Comparison of ENCODE assay signal across 7 mouse cellular contexts in the genomic region with DNA sequence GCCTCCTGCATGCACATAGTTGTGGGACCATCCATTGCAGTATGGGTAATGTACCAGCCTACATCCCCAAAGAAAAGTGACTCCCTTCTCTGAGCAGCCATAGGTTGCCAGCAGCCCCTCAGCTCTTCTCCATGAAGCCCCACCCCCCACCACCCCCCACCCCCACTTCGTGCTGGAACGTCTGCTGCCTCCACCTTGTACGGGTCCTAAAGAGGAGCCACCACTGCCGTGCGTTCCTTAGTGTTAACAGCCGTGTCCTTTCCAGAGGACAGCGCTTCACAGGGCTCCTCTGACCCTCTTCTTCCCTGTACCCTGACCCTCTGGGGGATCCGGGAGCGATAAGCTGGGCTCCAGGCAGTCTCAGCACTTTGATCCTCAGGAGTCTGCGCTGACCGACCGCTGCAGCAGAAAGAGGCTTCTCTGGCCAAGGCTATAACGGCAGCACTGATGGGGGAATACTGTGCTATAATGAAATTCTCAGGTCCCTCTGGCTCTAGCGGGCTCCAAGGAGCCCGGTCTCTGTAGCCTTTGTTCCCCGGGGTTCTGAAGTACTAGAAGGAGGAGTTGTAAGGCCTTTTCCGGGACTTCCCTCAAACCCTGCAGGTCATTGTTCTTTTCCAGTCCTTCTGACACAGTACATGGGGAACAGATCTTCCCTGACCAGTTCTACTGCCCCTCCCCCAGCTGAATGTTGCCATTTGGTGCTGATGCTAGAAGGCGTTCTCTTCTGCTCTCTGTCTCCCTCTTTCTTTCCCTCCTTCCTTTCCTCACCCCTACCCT. TPM values are rescaled to one million over a fixed set of nuclear protein-coding genes. Genes with fewer than 3 reads are reported as not detected.
DNase-seq lines count a peak whose midpoint lies in the region; ATAC-seq and TF ChIP-seq lines count a peak whose summit lies in the region.

No protein-coding gene starts in this region.

- H3K27me3 ChIP-seq in forebrain, postnatal 0 days (ENCODE audit: insufficient read depth, low read length): no peaks in the 10 kb centered on the region
- no peaks in the 10 kb centered on the region for H3K27me3 ChIP-seq in midbrain, embryonic 12.5 days

- peak; percentile 86 for ATAC-seq in forebrain, postnatal 0 days
- ATAC-seq in midbrain, embryonic 12.5 days (ENCODE audit: low FRiP score, low read depth): peak; percentile 76

- peak overlapping the region; percentile 63 for H3K9ac ChIP-seq in forebrain, postnatal 0 days
- peak overlapping the region; percentile 58 for H3K9ac ChIP-seq in midbrain, embryonic 12.5 days (replicated peaks)

- H3K36me3 ChIP-seq in forebrain, postnatal 0 days (ENCODE audit: insufficient read depth): no peaks in the 10 kb centered on the region
- no peaks in the 10 kb centered on the region for H3K36me3 ChIP-seq in midbrain, embryonic 12.5 days

- peaks cover 4% of the 10 kb centered on the region; the same call in 1 of the 2 replicates for H3K4me1 ChIP-seq in forebrain, postnatal 0 days (ENCODE audit: insufficient read depth)
- H3K4me1 ChIP-seq in midbrain, embryonic 12.5 days: peaks cover 14% of the 10 kb centered on the region

- peak overlapping the region; percentile 42 for H3K4me3 ChIP-seq in forebrain, postnatal 0 days (ENCODE audit: low read depth, low read length)
- peak overlapping the region; percentile 39 for H3K4me3 ChIP-seq in midbrain, embryonic 12.5 days

- WGBS in forebrain, postnatal 0 days: 1% methylated on average over 18 of the region's 18 CpGs
- under 1% methylated on average over 18 of the region's 18 CpGs for WGBS in midbrain, embryonic 12.5 days

- peak overlapping the region; percentile 77 for H3K4me2 ChIP-seq in forebrain, postnatal 0 days (ENCODE audit: low read depth)
- peak overlapping the region; percentile 59 for H3K4me2 ChIP-seq in midbrain, embryonic 12.5 days (replicated peaks)

- TF ChIP-seq CTCF in forebrain, postnatal 0 days (IDR thresholded peaks at IDR 0.05; ENCODE audit: low read depth): peak; percentile 35; the same call in 1 of the 2 replicates

- no peaks in the 10 kb centered on the region for H3K9me3 ChIP-seq in forebrain, postnatal 0 days (ENCODE audit: low read length)
- no peaks in the 10 kb centered on the region for H3K9me3 ChIP-seq in midbrain, embryonic 12.5 days

- peak overlapping the region; percentile 79 for H3K27ac ChIP-seq in forebrain, postnatal 0 days (ENCODE audit: low read depth, low read length)
- H3K27ac ChIP-seq in midbrain, embryonic 12.5 days (replicated peaks): peak overlapping the region; percentile 77

- DNase-seq in ovary, postnatal 36 days (ENCODE audit: low spot score): peak; percentile 9
- no peak for DNase-seq in ovary, postnatal 14 days (ENCODE audit: low spot score)
- DNase-seq in cerebellum, postnatal 25 days: peak; percentile 73 to 79
- peak; percentile 64 for DNase-seq in forebrain, postnatal 0 days
- DNase-seq in kidney, postnatal 36 days: peak; percentile 22 to 45
- peak; percentile 45 for DNase-seq in thymus, postnatal 4 days

RNA-seq across cellular contexts. Expression of a gene that starts 10.1 kb away (rescaled TPM):
- total RNA-seq in forebrain, postnatal 0 days (2014; rRNA removed): 85.4 and 87.1 TPM in 2 replicates
- 87.0 and 100 TPM in 2 replicates for polyA plus RNA-seq in forebrain, postnatal 0 days (2015; fragmentation: Nextera tagmentation; extraction: Ambion mirVana)
- polyA plus RNA-seq in midbrain, embryonic 12.5 days (2016; fragmentation: Nextera tagmentation; extraction: Ambion mirVana): 117 and 119 TPM in 2 replicates

RNA-seq across cellular contexts. Expression of a gene that starts 27.0 kb away (rescaled TPM):
- total RNA-seq in forebrain, postnatal 0 days (2014; rRNA removed): 21.3 and 23.1 TPM in 2 replicates
- 17.9 and 19.5 TPM in 2 replicates for polyA plus RNA-seq in forebrain, postnatal 0 days (2015; fragmentation: Nextera tagmentation; extraction: Ambion mirVana)
- polyA plus RNA-seq in midbrain, embryonic 12.5 days (2016; fragmentation: Nextera tagmentation; extraction: Ambion mirVana): 32.4 and 35.0 TPM in 2 replicates

RNA-seq across cellular contexts. Expression of a gene that starts 49.9 kb away (rescaled TPM):
- total RNA-seq in forebrain, postnatal 0 days (2014; rRNA removed): 4.4 and 6.6 TPM in 2 replicates
- polyA plus RNA-seq in forebrain, postnatal 0 days (2015; fragmentation: Nextera tagmentation; extraction: Ambion mirVana): 4.4 and 4.5 TPM in 2 replicates
- 41.6 and 46.6 TPM in 2 replicates for polyA plus RNA-seq in midbrain, embryonic 12.5 days (2016; fragmentation: Nextera tagmentation; extraction: Ambion mirVana)

RNA-seq across cellular contexts. Expression of a gene that starts 51.5 kb away (rescaled TPM):
- total RNA-seq in forebrain, postnatal 0 days (2014; rRNA removed): 25.5 and 31.0 TPM in 2 replicates
- polyA plus RNA-seq in forebrain, postnatal 0 days (2015; fragmentation: Nextera tagmentation; extraction: Ambion mirVana): 22.5 and 28.0 TPM in 2 replicates
- polyA plus RNA-seq in midbrain, embryonic 12.5 days (2016; fragmentation: Nextera tagmentation; extraction: Ambion mirVana): 42.6 and 44.9 TPM in 2 replicates
